Mouse (Mus musculus) lung, postnatal 0 days (tissue): Measurements from ENCODE around the gene Gtf3c5.

Source experiments
- CTCF ChIP-seq: IDR thresholded peaks from 2 replicates; pipeline ENCODE4 v1.5.1; 2016; ENCODE audit warnings: antibody characterized with exemption, mild to moderate bottlenecking
- EP300 ChIP-seq: IDR thresholded peaks from 2 replicates; pipeline ENCODE4 v1.6.1; 2016; ENCODE audit warnings: antibody characterized with exemption, mild to moderate bottlenecking, control low read depth

- TF ChIP-seq CTCF (no peak), EP300 (no peak)
These were observed 26.3 kb upstream of the Gtf3c5 start for GRCm38 (mm10) chr2:28609851-28610250.
